Mouse (Mus musculus): ENCODE results near the gene Dctn1. TPM values are rescaled to one million over a fixed set of nuclear protein-coding genes. Genes with fewer than 3 reads are reported as not detected.

Dctn1 gene
- polyA plus RNA-seq, 1 experiment from 2014 or later, result 94.1 TPM

- 89% methylated on average over 5 of the region's 5 CpGs for whole genome bisulfite sequencing
- Histone ChIP-seq H3K9ac (no peak overlapping the region), H3K27me3 (ENCODE audit: insufficient read depth, low read length) (no peaks in the 10 kb centered on the region), H3K9me3 (ENCODE audit: low read depth, low read length) (no peaks in the 10 kb centered on the region), H3K4me1 (ENCODE audit: insufficient read depth) (peaks cover 13% of the 10 kb centered on the region), H3K4me3 (ENCODE audit: low read depth, low read length) (no peak overlapping the region), H3K27ac (ENCODE audit: low read depth) (no peak overlapping the region), H3K36me3 (ENCODE audit: insufficient read depth) (0 out of 2 replicates have a peak, but pooled peaks cover 2% of the 10 kb centered on the region), H3K4me2 (no peak overlapping the region)
- DNase-seq (no peak), ATAC-seq (ENCODE audit: insufficient read depth) (no peak)
- peak; percentile 18 for TF ChIP-seq CTCF (IDR thresholded peaks at IDR 0.05; ENCODE audit: low read depth)
Measured at GRCm38 (mm10) chr6:83127419-83127818, 38.3 kb upstream of the Dctn1 start.

DNA sequence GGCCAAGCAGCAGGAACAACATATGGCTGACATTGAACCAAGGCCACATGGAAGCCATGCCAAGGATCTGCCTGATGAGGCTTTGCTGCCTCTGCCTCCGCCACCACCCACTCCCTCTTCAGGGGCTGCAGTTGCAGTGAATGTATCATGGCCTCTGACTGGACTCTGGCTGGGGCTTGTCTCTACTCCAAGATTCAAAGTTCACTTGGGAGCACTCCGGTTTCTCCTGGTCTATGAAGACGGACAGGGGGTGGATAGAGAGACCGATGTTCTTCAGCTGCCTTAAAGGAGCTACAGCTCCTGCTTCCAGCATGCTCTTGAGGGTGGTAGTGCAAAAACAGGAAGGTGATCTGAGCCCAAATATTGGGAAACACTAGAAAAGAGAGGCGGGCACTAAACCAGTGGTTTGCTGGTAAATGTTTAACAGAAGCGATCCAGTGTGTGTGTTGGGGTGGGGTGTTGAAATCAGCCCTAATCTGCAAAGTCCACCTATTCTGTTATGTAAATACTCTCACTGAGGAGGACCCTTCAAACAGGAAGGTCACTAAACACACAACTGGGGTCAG is 34.2 kb upstream of the Dctn1 start:
- Histone ChIP-seq H3K9ac (no peak overlapping the region), H3K36me3 (ENCODE audit: insufficient read depth) (no peaks in the 10 kb centered on the region), H3K4me2 (0 out of 2 replicates have a peak overlapping the region, but pooled peaks have one; percentile 20), H3K27me3 (ENCODE audit: insufficient read depth, low read length) (no peaks in the 10 kb centered on the region), H3K9me3 (ENCODE audit: low read depth, low read length) (no peaks in the 10 kb centered on the region), H3K4me1 (ENCODE audit: insufficient read depth) (peaks cover 17% of the 10 kb centered on the region), H3K27ac (ENCODE audit: low read depth) (peak overlapping the region; percentile 69; the same call in 1 of the 2 replicates), H3K4me3 (ENCODE audit: low read depth, low read length) (no peak overlapping the region)
- 47% methylated on average over 6 of the region's 6 CpGs for WGBS
- ATAC-seq (ENCODE audit: insufficient read depth) (no peak), DNase-seq (no peak)
- no peak for TF ChIP-seq CTCF (IDR thresholded peaks at IDR 0.05; ENCODE audit: low read depth)

DNA sequence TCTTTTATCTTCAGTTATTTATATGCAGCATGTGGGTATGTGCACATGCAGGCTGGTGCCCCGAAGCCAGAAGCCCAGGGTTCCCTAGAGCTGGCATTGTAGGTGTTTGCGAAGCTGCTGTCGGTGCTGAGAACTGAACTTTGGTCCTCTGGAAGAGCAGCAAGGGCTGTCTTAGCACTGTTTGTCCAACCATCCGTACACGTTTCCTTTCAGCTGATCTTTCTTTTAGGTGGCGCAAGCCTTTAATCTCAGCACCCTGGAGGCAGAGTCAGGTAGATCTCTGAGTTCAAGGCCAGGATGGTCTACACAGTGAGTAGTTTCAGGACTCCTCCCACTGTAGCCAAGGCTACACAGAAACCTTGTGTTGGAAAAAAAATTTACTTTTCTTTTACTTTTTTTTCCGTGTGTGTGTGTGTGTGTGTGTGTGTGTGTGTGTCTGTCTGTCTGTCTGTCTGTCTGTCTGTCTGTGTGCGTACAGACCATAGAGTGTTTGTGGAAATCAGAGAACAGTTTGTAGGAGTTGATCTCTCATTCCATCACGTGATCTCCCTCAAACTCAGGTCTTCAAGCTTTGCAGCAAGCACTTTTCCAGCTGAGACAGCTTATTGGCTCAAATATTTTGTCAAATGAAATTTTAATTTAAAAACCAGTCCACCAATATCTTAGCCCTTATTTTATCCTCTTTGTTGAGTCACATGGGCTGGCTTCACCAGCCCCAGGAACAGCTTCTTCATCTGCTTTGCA is 33.4 kb upstream of the Dctn1 start:
- Histone ChIP-seq H3K9me3 (ENCODE audit: low read depth, low read length) (no peaks in the 10 kb centered on the region), H3K4me1 (ENCODE audit: insufficient read depth) (peaks cover 17% of the 10 kb centered on the region), H3K4me2 (no peak overlapping the region), H3K27ac (ENCODE audit: low read depth) (no peak overlapping the region; the same call in 1 of the 2 replicates), H3K36me3 (ENCODE audit: insufficient read depth) (no peaks in the 10 kb centered on the region), H3K27me3 (ENCODE audit: insufficient read depth, low read length) (no peaks in the 10 kb centered on the region), H3K9ac (no peak overlapping the region), H3K4me3 (ENCODE audit: low read depth, low read length) (no peak overlapping the region)
- no peak for DNase-seq
- TF ChIP-seq CTCF (IDR thresholded peaks at IDR 0.05; ENCODE audit: low read depth), result no peak
- 73% methylated on average over 9 of the region's 9 CpGs for WGBS
- ATAC-seq (ENCODE audit: insufficient read depth), result no peak

GRCm38 (mm10) chr6:83134226-83134625 is 31.5 kb upstream of the Dctn1 start:
- no peak overlapping the region for H3K27ac ChIP-seq (ENCODE audit: low read depth)
- H3K9ac ChIP-seq, result no peak overlapping the region
- H3K4me3 ChIP-seq (ENCODE audit: low read depth, low read length), result no peak overlapping the region
- TF ChIP-seq CTCF (IDR thresholded peaks at IDR 0.05; ENCODE audit: low read depth), result no peak
- 56% methylated on average over 3 of the region's 3 CpGs for WGBS
- no peaks in the 10 kb centered on the region for H3K36me3 ChIP-seq (ENCODE audit: insufficient read depth)
- peaks cover 23% of the 10 kb centered on the region for H3K4me1 ChIP-seq (ENCODE audit: insufficient read depth)
- H3K4me2 ChIP-seq, result no peak overlapping the region
- H3K9me3 ChIP-seq (ENCODE audit: low read depth, low read length), result no peaks in the 10 kb centered on the region
- DNase-seq (no peak), ATAC-seq (ENCODE audit: insufficient read depth) (no peak)
- H3K27me3 ChIP-seq (ENCODE audit: insufficient read depth, low read length), result no peaks in the 10 kb centered on the region

GRCm38 (mm10) chr6:83134951-83135513 is 30.7 kb upstream of the Dctn1 start, which contains the start of gene Rtkn:
TSS of gene Rtkn (plus strand) at chr6:83135463.
- Histone ChIP-seq H3K36me3 (ENCODE audit: insufficient read depth) (peaks cover 3% of the 10 kb centered on the region; the same call in 1 of the 2 replicates), H3K4me3 (ENCODE audit: low read depth, low read length) (peak within 1 kb of the TSS; percentile 61), H3K9ac (peak within 1 kb of the TSS; percentile 93), H3K4me1 (ENCODE audit: insufficient read depth) (peaks cover 23% of the 10 kb centered on the region), H3K9me3 (ENCODE audit: low read depth, low read length) (no peaks in the 10 kb centered on the region), H3K27ac (ENCODE audit: low read depth) (peak within 1 kb of the TSS; percentile 100), H3K27me3 (ENCODE audit: insufficient read depth, low read length) (no peaks in the 10 kb centered on the region), H3K4me2 (peak within 1 kb of the TSS; percentile 91)
- ATAC-seq (ENCODE audit: insufficient read depth) (no peak), DNase-seq (no peak)
- WGBS, result 58% methylated on average over 7 of the region's 7 CpGs
- no peak for TF ChIP-seq CTCF (IDR thresholded peaks at IDR 0.05; ENCODE audit: low read depth)

- no peak for TF ChIP-seq CTCF (IDR thresholded peaks at IDR 0.05; ENCODE audit: low read depth)
- no peak for ATAC-seq (ENCODE audit: insufficient read depth)
- H3K27me3 ChIP-seq (ENCODE audit: insufficient read depth, low read length), result no peaks in the 10 kb centered on the region
- peaks cover 23% of the 10 kb centered on the region for H3K4me1 ChIP-seq (ENCODE audit: insufficient read depth)
- peaks cover 6% of the 10 kb centered on the region; the same call in 1 of the 2 replicates for H3K36me3 ChIP-seq (ENCODE audit: insufficient read depth)
- peak; percentile 55 for DNase-seq
- WGBS, result 6% methylated on average over 37 of the region's 37 CpGs
- peak overlapping the region; percentile 93 for H3K9ac ChIP-seq
- peak overlapping the region; percentile 91 for H3K4me2 ChIP-seq
- H3K27ac ChIP-seq (ENCODE audit: low read depth), result peak overlapping the region; percentile 100
- H3K9me3 ChIP-seq (ENCODE audit: low read depth, low read length), result no peaks in the 10 kb centered on the region
- H3K4me3 ChIP-seq (ENCODE audit: low read depth, low read length), result peak overlapping the region; percentile 61
Measured at GRCm38 (mm10) chr6:83135571-83136161, 30.1 kb upstream of the Dctn1 start.

Data from lung, embryonic 14.5 days (tissue).